In genomic region chr2:82078287-82078994, GRCm38 (mm10) we compare ENCODE assay signal across 17 mouse cellular contexts. TPM values are rescaled to one million over a fixed set of nuclear protein-coding genes. Genes with fewer than 3 reads are reported as not detected.
DNase-seq lines count a peak whose midpoint lies in the region; ATAC-seq and TF ChIP-seq lines count a peak whose summit lies in the region.
"Had no signal": no experiment of that assay in that cellular context is flagged by ENCODE, and none has a peak within 500 bp of the region (broad histone marks: within the 10 kb centered on the region; RNA-seq: fewer than 3 reads in every experiment).

No protein-coding gene starts in this region.

- peak; percentile 84 for ATAC-seq in frontal cortex, adult (ENCODE audit: low TSS enrichment)
- ATAC-seq: intestine, embryonic 15.5 days had no signal

- TF ChIP-seq POLR2A in brain, embryonic 14.5 days (IDR thresholded peaks at IDR 0.05; ENCODE audit: borderline replicate concordance, extremely low read depth, insufficient read depth, insufficient read length, poor library complexity, severe bottlenecking): no peak

- no peak for DNase-seq in frontal cortex, adult 2 months (ENCODE audit: extremely low spot score in 1 of 2, low spot score in 1 of 2)
- DNase-seq in brain, adult 2 months (ENCODE audit: low read depth, low spot score): peak; percentile 17
- peak; percentile 50 for DNase-seq in brain, embryonic 14.5 days (ENCODE audit: low read depth)
- DNase-seq in layer of hippocampus, adult 9-11 months: peak; percentile 38
- DNase-seq in adrenal gland, postnatal 10 days: no peak
- no peak for DNase-seq in liver
- DNase-seq: adrenal gland, adult 8-10 months; cerebellum, adult 18-20 months; cerebellum, adult 9-11 months; cerebellum, postnatal 36 days; gastrocnemius, adult 2 months; gastrocnemius, postnatal 25 days had no signal

- no peak for TF ChIP-seq CTCF in brain, embryonic 14.5 days (IDR thresholded peaks at IDR 0.05; ENCODE audit: borderline replicate concordance, extremely low read depth, insufficient read depth, insufficient read length)

RNA-seq across cellular contexts. Expression of gene Zfp804a, which starts 25.4 kb away (rescaled TPM):
- 10.1 and 12.6 TPM in 2 replicates for polyA plus RNA-seq in frontal cortex, adult 2 months (2012; rRNA removed)
- 7.5 and 12.4 TPM in 2 replicates for polyA plus RNA-seq in brain, embryonic 14.5 days (2012; rRNA removed)
- total RNA-seq in adrenal gland, postnatal 10 days (2021): 1 to 10 TPM in 1 of 2 experiments, under 1 TPM in 1; 0.72 to 1.5 TPM
- total RNA-seq: gastrocnemius, adult 2 months; gastrocnemius, postnatal 25 days; granulocyte monocyte progenitor cell, adult 5-6 weeks; heart, adult 8-10 months; heart, postnatal 25 days had no signal

Comparison
In these comparisons a context has a peak if more than half of its experiments do, and no peak if none do; other contexts are left out.
1. DNase-seq: peak in brain, adult 2 months (single experiment), brain, embryonic 14.5 days (single experiment) and layer of hippocampus, adult 9-11 months (single experiment); none in frontal cortex, adult 2 months (0 of 2), adrenal gland, postnatal 10 days (single experiment) and liver (single experiment).